Mouse (Mus musculus) liver, embryonic 13.5 days (tissue): Measurements from ENCODE around the gene D17Wsu92e. TPM values are rescaled to one million over a fixed set of nuclear protein-coding genes. Genes with fewer than 3 reads are reported as not detected.
"Not testable (repeated sequence)": the region's sequence is repeated elsewhere in the genome, so short reads cannot be mapped to it uniquely, and the experiment has no call there.

Source experiments
- ATAC-seq: fragments of 200-750 bp; cut with Nextera tagmentation; 2 replicates; pipeline ENCODE4 v1.8.0; 2017; ENCODE audit warnings: low read depth, mild to moderate bottlenecking, moderate number of reproducible peaks, moderate library complexity
- DNase-seq: peaks from one replicate; pipeline ENCODE4 v3.0.0; 2022
- H3K27ac ChIP-seq: fragments of 300-500 bp; sonication (generic); 2 replicates; pipeline ENCODE4 v1.5.1; 2015; ENCODE audit warnings: moderate library complexity, mild to moderate bottlenecking, inconsistent platforms
- H3K27me3 ChIP-seq: fragments of 300-500 bp; sonication (generic); 2 replicates; pipeline ENCODE4 v1.6.1; 2015; ENCODE audit warnings: mild to moderate bottlenecking, inconsistent platforms
- H3K36me3 ChIP-seq: fragments of 300-500 bp; sonication (generic); 2 replicates; pipeline ENCODE4 v1.6.1; 2015; ENCODE audit warnings: mild to moderate bottlenecking, inconsistent platforms
- H3K4me1 ChIP-seq: fragments of 300-500 bp; sonication (generic); replicated peaks from 2 replicates; pipeline ENCODE4 v1.6.1; 2015; ENCODE audit warnings: inconsistent platforms
- H3K4me2 ChIP-seq: fragments of 300-500 bp; sonication (generic); 2 replicates; pipeline ENCODE4 v1.6.1; 2015; ENCODE audit warnings: inconsistent platforms, mild to moderate bottlenecking, moderate library complexity
- H3K4me3 ChIP-seq: fragments of 300-500 bp; sonication (generic); replicated peaks from 2 replicates; pipeline ENCODE4 v1.5.1; 2015; ENCODE audit warnings: mild to moderate bottlenecking, inconsistent platforms
- H3K9ac ChIP-seq: fragments of 300-500 bp; sonication (generic); 2 replicates; pipeline ENCODE4 v1.6.1; 2015; ENCODE audit warnings: mild to moderate bottlenecking, inconsistent platforms
- H3K9me3 ChIP-seq: fragments of 300-500 bp; sonication (generic); replicated peaks from 2 replicates; pipeline ENCODE4 v1.6.1; 2016; ENCODE audit warnings: inconsistent platforms
- WGBS: fragments of 180-500 bp; shearing (Covaris S2); methylation state at CpG from one replicate; pipeline ENCODE4 v1.1.7; 2015; ENCODE audit not compliant: insufficient replicate concordance; 5-methylcytosine and 5-hydroxymethylcytosine counted together
- polyA plus RNA-seq: library from polyadenylated mRNA; unstranded; fragments of >200 nt; fragmentation: Nextera tagmentation; extraction: Ambion mirVana; gene quantifications from 2 replicates; pipeline ENCODE4 v1.2.1, GENCODE M21; 2015

Gene D17Wsu92e
- polyA plus RNA-seq, 1 experiment from 2014 or later: 13.2 TPM

DNA sequence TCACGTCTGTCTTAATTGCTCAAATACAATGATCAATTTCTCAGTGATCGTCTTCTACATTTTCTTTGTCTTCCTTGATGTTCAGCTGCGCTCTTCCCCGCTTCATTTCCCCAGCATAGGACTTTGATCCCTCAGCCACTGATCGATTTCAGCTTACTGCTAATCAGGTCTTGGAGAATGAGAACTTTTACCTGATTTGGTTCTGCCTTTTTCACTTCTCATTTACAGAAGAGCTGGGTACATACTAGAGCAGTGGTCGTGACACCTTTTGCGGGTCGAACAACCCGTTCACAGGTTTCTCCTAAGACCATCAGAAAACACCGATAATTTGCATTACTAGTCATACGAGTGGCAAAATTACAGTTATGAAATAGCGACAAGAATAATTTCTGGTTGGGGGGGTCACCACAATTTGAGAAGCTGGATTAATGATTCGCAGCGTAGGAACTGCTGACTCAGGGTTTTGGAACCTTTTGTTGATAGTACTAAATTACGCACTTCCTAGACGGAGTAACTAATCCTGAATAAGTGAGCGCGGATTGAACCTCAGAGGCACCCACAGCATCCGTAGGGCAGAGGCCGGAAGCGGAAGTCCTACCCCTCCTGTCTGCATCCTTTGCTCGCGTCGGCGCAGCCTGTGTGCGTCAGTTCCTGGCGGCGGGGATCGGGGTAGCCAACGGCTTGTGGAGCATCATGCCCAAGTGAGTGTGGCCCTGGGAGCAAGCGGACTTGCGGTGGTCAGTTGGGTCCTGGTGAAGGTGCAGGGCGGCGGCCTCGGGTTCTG is 19.2 kb upstream of the D17Wsu92e start:
- peak overlapping the region; percentile 67 for H3K27ac ChIP-seq
- peaks cover 20% of the 10 kb centered on the region for H3K4me1 ChIP-seq
- H3K9ac ChIP-seq: peak overlapping the region; percentile 87
- DNase-seq (peak; percentile 91), ATAC-seq (peak; percentile 99)
- H3K36me3 ChIP-seq: peaks cover 30% of the 10 kb centered on the region
- peaks cover 3% of the 10 kb centered on the region; the same call in 1 of the 2 replicates for H3K27me3 ChIP-seq
- WGBS: 2% methylated on average over 35 of the region's 35 CpGs
- peak overlapping the region; percentile 78 for H3K4me2 ChIP-seq
- peak overlapping the region; percentile 86 for H3K4me3 ChIP-seq
- H3K9me3 ChIP-seq: no peaks in the 10 kb centered on the region

- peaks cover 12% of the 10 kb centered on the region; the same call in 1 of the 2 replicates for H3K27me3 ChIP-seq
- H3K27ac ChIP-seq: 0 out of 2 replicates have a peak within 1 kb of the TSS, but pooled peaks have one; percentile 67
- not testable (repeated sequence) for DNase-seq, ATAC-seq, H3K9me3 ChIP-seq, H3K9ac ChIP-seq
- H3K4me1 ChIP-seq: peaks cover 20% of the 10 kb centered on the region
- H3K4me3 ChIP-seq: peak within 1 kb of the TSS; percentile 86
- WGBS: 57% methylated on average over 4 of the region's 4 CpGs
- H3K4me2 ChIP-seq: peak within 1 kb of the TSS; percentile 78
- peaks cover 14% of the 10 kb centered on the region for H3K36me3 ChIP-seq
These were observed 17.4 kb upstream of the D17Wsu92e start, which contains the start of gene Snrpc for GRCm38 (mm10) chr17:27837850-27838249. Gene Snrpc (plus strand): TSS chr17:27838150.

- H3K27me3 ChIP-seq: peaks cover 16% of the 10 kb centered on the region; the same call in 1 of the 2 replicates
- H3K9me3 ChIP-seq: no peaks in the 10 kb centered on the region
- ATAC-seq (no peak), DNase-seq (no peak)
- H3K4me1 ChIP-seq: peaks cover 17% of the 10 kb centered on the region
- no peak overlapping the region for H3K4me3 ChIP-seq
- WGBS: 48% methylated on average over 7 of the region's 7 CpGs
- no peak overlapping the region for H3K4me2 ChIP-seq
- H3K9ac ChIP-seq: no peak overlapping the region
- H3K36me3 ChIP-seq: no peaks in the 10 kb centered on the region
- H3K27ac ChIP-seq: no peak overlapping the region
These were observed 10.0 kb upstream of the D17Wsu92e start for GRCm38 (mm10) chr17:27830411-27830810.

DNA sequence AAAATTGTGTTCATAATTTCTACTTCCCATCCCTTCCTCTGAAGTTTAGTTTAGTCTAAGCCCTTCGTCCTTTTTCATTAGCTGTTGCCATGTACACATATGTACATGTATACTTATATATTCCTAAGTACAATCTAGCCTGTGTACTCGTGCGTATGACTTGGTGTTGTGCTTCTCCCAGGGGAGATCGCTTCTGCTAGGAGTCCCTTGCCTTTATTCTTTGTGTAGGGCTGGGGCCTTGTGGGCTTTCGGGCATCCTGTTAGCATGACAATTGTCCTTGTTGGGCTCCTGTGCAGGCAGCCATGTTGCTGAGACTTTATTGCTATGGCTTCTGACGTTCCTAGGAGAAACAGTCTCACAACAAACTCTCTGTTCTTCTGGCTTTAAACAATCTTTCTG is 7.1 kb upstream of the D17Wsu92e start:
- no peaks in the 10 kb centered on the region for H3K9me3 ChIP-seq
- H3K36me3 ChIP-seq: no peaks in the 10 kb centered on the region
- H3K4me2 ChIP-seq: no peak overlapping the region
- no peak overlapping the region for H3K27ac ChIP-seq
- ATAC-seq: no peak
- H3K9ac ChIP-seq: no peak overlapping the region
- peaks cover 7% of the 10 kb centered on the region; the same call in 1 of the 2 replicates for H3K27me3 ChIP-seq
- H3K4me3 ChIP-seq: no peak overlapping the region
- H3K4me1 ChIP-seq: peaks cover 29% of the 10 kb centered on the region
- WGBS: 53% methylated on average over 6 of the region's 6 CpGs
- DNase-seq: no peak

DNA sequence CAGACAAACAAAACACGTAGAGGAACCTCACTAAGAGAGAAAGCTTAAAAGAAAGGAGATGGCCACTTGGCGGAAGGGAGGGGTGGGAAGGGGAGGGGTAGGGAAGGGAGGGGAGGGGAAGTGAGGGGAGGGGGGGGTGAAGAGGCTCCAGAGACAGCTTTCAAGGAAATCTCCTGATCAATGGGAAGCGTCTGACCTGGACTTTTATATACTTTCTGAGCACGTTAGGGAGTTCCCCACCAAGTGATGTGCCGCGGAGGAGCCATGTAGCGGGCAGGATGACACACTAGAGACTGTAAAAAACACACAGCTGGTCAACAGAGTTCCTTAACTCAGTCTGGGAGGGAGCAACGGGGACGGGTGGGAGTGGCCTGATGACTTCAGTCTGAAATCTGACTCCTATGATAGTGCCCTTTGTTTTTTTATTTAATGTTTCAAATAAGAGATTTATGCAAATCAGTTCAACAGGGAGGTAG is 6.5 kb upstream of the D17Wsu92e start:
- Histone ChIP-seq H3K4me2 (peak overlapping the region; percentile 70), H3K27ac (peak overlapping the region; percentile 31; the same call in 1 of the 2 replicates), H3K27me3 (peaks cover 7% of the 10 kb centered on the region; the same call in 1 of the 2 replicates), H3K4me3 (peak overlapping the region; percentile 49; the same call in 1 of the 2 replicates), H3K4me1 (peaks cover 35% of the 10 kb centered on the region), H3K9me3 (no peaks in the 10 kb centered on the region), H3K36me3 (no peaks in the 10 kb centered on the region), H3K9ac (no peak overlapping the region)
- 3% methylated on average over 8 of the region's 9 CpGs for WGBS
- ATAC-seq (no peak), DNase-seq (no peak)

GRCm38 (mm10) chr17:27825984-27826905 is 5.8 kb upstream of the D17Wsu92e start:
- H3K4me2 ChIP-seq: peak overlapping the region; percentile 70
- H3K27me3 ChIP-seq: peaks cover 7% of the 10 kb centered on the region; the same call in 1 of the 2 replicates
- peak overlapping the region; percentile 49 for H3K4me3 ChIP-seq
- peak; percentile 76 for ATAC-seq
- H3K36me3 ChIP-seq: no peaks in the 10 kb centered on the region
- peak overlapping the region; percentile 34 for H3K9ac ChIP-seq
- DNase-seq: peak; percentile 66
- 2% methylated on average over 22 of the region's 22 CpGs for WGBS
- H3K4me1 ChIP-seq: peaks cover 42% of the 10 kb centered on the region
- H3K27ac ChIP-seq: peak overlapping the region; percentile 40
- no peaks in the 10 kb centered on the region for H3K9me3 ChIP-seq

- peak overlapping the region; percentile 34; the same call in 1 of the 2 replicates for H3K9ac ChIP-seq
These were observed 5.1 kb upstream of the D17Wsu92e start for GRCm38 (mm10) chr17:27825539-27825938.

DNA sequence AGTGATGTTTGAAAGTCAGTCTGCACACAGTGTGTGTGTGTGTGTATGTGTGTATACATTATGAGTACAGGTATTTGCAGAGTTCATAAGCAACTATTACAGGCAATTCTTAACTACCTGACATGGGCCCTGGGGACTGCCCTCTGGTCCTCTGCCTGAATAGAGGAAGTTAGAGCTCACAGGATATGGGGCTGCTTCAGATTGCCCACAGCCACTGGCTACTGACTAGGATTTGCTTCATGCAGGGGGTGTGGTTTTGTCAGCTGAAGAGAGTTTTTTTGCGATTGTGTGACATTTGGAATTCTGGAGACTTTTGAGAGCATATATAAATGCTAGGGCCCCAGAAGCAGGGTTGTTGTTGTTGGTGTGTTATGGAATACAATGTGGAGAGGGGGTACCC is 4.5 kb upstream of the D17Wsu92e start:
- Histone ChIP-seq H3K9me3 (no peaks in the 10 kb centered on the region), H3K27ac (peak overlapping the region; percentile 40), H3K9ac (peak overlapping the region; percentile 34; the same call in 1 of the 2 replicates), H3K4me3 (peak overlapping the region; percentile 49; the same call in 1 of the 2 replicates), H3K27me3 (peaks cover 7% of the 10 kb centered on the region; the same call in 1 of the 2 replicates), H3K4me1 (peaks cover 47% of the 10 kb centered on the region), H3K4me2 (peak overlapping the region; percentile 70), H3K36me3 (no peaks in the 10 kb centered on the region)
- WGBS: 23% methylated on average over 1 of the region's 1 CpGs
- DNase-seq (no peak), ATAC-seq (no peak)

More at GRCm38 (mm10) chr17:27825539-27825938, 5.1 kb upstream of the D17Wsu92e start:
- peaks cover 7% of the 10 kb centered on the region; the same call in 1 of the 2 replicates for H3K27me3 ChIP-seq
- no peak for ATAC-seq
- 3% methylated on average over 3 of the region's 3 CpGs for WGBS
- DNase-seq: no peak
- H3K9me3 ChIP-seq: no peaks in the 10 kb centered on the region
- no peaks in the 10 kb centered on the region for H3K36me3 ChIP-seq
- peak overlapping the region; percentile 40 for H3K27ac ChIP-seq
- peak overlapping the region; percentile 70 for H3K4me2 ChIP-seq
- peaks cover 47% of the 10 kb centered on the region for H3K4me1 ChIP-seq
- peak overlapping the region; percentile 49 for H3K4me3 ChIP-seq

GRCm38 (mm10) chr17:27823142-27823905 is 2.9 kb upstream of the D17Wsu92e start:
- no peak overlapping the region for H3K27ac ChIP-seq
- peaks cover 3% of the 10 kb centered on the region; the same call in 1 of the 2 replicates for H3K27me3 ChIP-seq
- H3K4me3 ChIP-seq: no peak overlapping the region
- no peaks in the 10 kb centered on the region for H3K9me3 ChIP-seq
- WGBS: 77% methylated on average over 9 of the region's 9 CpGs
- H3K9ac ChIP-seq: no peak overlapping the region
- ATAC-seq (no peak), DNase-seq (no peak)
- H3K4me1 ChIP-seq: peaks cover 58% of the 10 kb centered on the region
- no peaks in the 10 kb centered on the region for H3K36me3 ChIP-seq
- no peak overlapping the region for H3K4me2 ChIP-seq
